Mouse (Mus musculus): ENCODE measurements around the gene Sytl3.

Gene Sytl3

GRCm38 (mm10) chr17:6776123-6776522 is 117.2 kb downstream of the Sytl3 start:
- DNase-seq (ENCODE audit: inconsistent age in 2 of 2, low spot score in 1 of 2) = no peak

GRCm38 (mm10) chr17:6776576-6776975 is 117.7 kb downstream of the Sytl3 start:
- DNase-seq (ENCODE audit: inconsistent age in 2 of 2, low spot score in 1 of 2) = no peak

GRCm38 (mm10) chr17:6777061-6777460 is 118.2 kb downstream of the Sytl3 start:
- DNase-seq (ENCODE audit: inconsistent age in 2 of 2, low spot score in 1 of 2) = no peak

- peak in 1 of 2 experiments; percentile 58 for DNase-seq (ENCODE audit: inconsistent age in 2 of 2, low spot score in 1 of 2)
Observed at GRCm38 (mm10) chr17:6777629-6778331, 118.9 kb downstream of the Sytl3 start.

DNA sequence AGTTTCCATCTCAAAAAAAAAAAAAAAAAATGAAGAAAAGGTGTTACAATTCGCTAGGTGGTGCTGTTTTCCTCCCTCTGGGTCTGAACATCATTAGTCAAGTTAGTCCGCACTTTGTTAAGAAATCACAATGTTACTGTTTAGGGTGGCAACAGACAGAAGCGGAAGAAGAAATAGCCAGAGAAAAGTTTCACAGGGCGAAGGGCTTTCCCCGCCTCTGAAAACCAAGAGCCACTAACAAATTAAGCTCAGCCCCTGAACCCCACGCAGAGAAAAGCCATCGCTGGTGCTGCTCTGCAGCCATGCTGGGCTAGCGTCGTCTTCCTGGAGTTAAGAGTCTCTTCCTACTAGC is 119.4 kb downstream of the Sytl3 start:
- peak; percentile 52 to 88 for DNase-seq (ENCODE audit: inconsistent age in 2 of 2, low spot score in 1 of 2)

DNA sequence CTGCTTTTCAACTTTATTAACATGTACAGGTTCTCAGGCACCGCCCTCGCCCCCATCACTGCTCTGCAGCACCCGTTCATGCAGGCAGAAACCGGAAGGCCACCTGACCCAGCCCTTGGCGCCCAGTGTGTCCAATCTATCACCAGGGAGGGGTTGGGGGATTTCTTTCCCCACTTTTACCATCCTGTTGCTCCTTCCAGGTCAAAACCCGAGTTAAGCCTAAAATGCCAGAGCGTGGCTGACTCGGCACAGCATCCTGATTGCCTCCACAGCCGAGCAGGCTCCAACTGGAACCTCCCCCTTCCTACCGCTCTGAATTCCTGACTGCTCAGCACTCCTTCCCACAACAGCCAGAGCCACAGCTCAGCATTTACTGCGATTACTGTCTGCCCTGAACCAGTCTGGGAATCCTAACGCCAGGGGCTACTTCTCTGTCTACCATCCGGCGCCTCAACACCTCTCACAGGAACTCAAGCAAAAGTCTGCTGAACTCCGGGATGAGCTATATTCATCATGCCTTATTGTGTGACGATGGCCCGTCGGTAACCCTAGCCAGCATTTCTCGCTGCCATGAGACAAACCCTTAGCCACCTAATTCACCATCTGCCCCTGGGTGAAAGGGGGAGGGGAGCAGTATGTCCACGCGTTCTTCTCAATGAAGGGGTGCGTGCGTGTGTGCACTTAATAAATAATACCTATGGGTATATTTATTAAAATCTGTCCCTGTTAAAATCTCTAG is 120.0 kb downstream of the Sytl3 start:
- DNase-seq (ENCODE audit: inconsistent age in 2 of 2, low spot score in 1 of 2) = peak; percentile 59 to 87

DNA sequence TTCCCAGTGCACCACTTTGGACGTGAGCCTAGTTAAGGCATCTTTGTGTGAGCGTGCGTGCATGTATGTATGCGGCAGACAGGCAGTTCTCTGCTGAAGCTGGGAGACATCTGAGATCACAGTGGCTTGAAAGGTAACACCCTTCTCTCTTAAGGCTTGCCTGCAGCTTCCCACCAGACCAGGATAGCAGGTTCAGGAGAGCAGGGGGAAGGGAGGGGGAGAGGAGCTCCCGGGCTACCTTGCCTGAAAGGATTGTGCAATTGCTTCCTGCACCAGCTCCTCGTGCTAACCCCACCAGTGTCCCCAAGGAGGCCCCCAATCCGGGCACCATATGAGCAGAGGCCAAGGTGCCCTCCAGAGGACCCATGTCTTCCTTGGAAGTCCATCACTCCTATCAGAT is 120.7 kb downstream of the Sytl3 start:
- DNase-seq (ENCODE audit: inconsistent age in 2 of 2, low spot score in 1 of 2) = peak in 1 of 2 experiments; percentile 44

DNA sequence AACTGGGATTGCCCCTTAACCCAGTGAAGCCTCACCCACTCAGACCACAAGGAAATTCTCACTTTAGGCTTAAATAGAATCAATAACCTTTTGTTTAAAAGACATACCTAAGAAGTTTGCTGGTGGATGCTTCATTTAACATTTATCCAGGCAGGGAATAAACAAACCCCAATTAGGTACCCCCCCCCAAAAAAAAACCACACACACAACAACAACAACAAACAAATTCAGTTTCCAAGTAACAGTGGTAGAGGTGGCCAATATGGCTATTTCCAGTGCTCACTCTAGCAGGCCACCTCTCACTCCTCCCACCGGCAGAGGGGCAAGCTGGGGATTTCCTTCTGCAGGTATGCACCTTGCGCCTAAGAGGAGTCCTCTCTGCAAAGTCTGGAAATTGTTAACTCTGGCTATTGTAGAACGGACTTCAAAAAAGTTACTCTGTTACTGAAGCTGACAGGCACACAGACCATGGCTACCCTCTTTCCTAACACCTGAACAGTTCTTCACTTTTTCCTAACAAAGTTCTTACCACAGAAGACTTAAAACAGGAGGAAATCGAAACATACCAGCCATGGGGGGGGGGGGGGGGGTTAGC is 121.7 kb downstream of the Sytl3 start:
- DNase-seq (ENCODE audit: inconsistent age in 2 of 2, low spot score in 1 of 2) = no peak

DNA sequence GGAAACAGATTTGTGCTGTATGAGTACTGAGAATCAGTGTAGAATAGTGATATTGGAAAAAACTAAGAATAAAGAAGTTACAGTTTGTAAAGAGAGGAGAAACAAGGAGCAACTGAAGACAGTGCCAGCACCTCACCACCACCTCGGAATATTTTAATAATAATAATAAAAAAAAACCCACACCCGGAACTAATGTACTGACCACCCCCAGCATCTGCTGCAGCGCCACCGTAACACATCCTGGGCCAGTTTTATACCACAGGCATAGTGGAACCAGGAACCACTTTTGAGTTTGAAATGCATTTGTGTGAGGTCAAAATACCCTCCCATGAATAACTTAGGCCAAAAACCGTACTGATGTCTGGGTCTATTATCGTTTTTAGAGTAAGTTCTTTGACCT is 122.4 kb downstream of the Sytl3 start:
- no peak for DNase-seq (ENCODE audit: inconsistent age in 2 of 2, low spot score in 1 of 2)

DNA sequence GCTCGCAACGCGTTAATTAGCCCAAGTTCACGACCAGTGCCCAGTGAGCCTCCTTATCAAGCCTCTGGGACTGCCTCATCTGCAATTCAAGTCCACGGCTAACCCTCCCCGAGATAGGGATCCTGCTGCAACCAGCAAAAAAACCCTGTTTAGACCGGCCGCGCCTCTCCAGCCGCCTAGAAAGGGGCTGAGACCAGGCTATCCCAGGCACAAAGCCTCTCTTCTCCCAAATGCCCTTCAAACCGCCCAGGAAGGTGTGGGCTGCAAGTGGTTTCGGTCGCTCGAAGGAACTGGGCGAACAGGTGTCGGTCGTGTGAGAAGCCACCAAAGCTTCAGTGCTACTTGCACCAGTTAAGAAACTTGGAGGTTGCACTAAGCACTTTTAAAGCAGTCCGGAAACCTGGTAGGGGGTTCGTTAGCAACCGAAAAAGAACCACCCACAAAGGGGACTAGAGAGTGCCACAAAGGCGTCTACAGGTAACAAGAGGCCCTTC is 123.2 kb downstream of the Sytl3 start:
- DNase-seq (ENCODE audit: inconsistent age in 2 of 2, low spot score in 1 of 2) = peak; percentile 31 to 85

GRCm38 (mm10) chr17:6782611-6783005 is 123.7 kb downstream of the Sytl3 start, which contains the start of gene Ezr:
Ezr (minus strand) TSS chr17:6782784.
- peak; percentile 92 to 96 for DNase-seq (ENCODE audit: inconsistent age in 2 of 2, low spot score in 1 of 2)

DNA sequence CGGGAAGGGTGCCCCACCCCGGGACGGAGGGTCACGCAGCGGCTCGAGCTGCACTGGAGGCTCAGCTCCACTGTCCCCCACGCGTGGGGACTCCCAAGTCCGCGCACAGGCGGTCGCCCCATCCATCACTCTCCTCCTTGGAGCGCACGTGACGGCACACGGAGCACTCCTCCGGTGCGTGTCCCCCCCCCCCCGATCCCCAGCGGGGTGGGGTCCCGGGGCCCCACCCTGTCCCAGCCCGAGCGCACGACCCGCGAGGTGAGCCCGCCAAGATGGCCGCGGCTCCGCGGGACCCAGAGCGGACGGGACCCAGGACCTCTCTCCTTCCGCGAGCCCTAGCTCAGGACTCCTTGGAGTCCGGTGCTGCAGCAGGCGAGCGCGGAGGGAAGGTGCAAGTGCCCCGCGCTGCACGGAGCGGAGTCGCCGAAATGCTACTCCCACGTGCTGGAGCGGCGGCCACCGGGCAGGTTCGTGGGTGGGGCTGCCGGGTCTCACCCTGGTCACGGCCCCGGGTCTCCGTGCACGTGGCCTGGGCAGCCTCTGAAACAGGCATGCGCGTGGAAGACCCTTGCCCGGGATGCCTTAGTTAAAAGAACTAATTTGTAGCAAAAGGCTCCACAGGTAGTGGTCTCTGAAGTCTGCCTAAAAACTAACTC is 124.2 kb downstream of the Sytl3 start:
- peak; percentile 69 to 87 for DNase-seq (ENCODE audit: inconsistent age in 2 of 2, low spot score in 1 of 2)

DNA sequence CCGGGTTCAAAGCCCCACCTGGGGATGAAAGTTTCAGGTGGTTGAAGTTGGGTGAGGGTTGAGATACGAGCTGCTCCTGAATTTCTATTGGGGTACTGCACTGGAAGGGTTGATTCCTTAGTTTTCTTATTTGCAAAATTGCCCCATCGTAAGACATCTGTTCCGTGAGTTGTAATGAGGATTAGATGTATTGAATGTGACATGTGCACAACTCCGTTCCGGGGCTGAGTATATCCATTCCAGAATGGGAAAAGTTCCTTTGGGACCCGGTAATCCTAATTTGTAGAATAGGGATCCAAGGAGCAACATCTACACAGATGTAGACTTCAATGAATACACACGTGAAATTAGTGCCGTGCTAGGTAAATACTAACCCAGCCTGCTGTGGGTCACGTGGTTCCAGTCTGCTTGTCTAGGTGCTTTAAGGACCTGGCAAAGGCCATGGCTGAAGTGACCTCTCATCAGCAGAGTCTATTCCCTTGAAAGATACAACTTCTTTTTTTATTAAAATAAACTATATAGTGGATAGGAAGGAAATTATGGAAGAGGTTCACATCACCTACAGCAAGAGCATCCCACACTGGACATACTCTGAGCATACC is 125.0 kb downstream of the Sytl3 start:
- no peak for DNase-seq (ENCODE audit: inconsistent age in 2 of 2, low spot score in 1 of 2)

DNA sequence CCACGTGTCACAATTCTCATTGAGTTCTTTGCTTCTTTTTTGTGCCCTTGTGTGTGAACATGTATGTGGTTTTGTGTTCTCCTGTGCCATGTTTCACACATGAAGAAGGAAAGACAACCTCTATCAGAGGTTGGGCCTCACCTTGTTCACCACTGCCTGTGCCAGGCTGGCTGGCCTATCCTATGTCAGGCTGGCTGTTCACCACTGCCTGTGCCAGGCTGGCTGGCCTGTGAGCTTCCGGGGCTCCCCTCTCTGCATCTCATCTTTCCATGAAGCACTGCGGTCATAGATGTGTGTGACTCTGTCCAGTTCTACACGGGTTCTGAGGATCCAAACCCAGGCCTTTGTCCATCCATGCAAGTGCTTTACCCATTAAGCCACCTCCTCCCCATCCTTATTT is 128.3 kb downstream of the Sytl3 start:
- DNase-seq (ENCODE audit: inconsistent age in 2 of 2, low spot score in 1 of 2) = no peak

Data from adrenal gland, adult (tissue).